Mouse (Mus musculus) small intestine, adult 2 months (tissue): ENCODE data around the gene Syne1.

Experiments
- CTCF ChIP-seq: fragments of 200-500 bp; IDR thresholded peaks from 2 replicates; pipeline ENCODE4 v1.5.1; 2012; ENCODE audit warnings: low read depth, mild to moderate bottlenecking, control low read depth, inconsistent platforms, low read length, moderate library complexity, mixed read lengths; ENCODE audit not compliant: insufficient replicate concordance, insufficient read length; ENCODE audit errors: extremely low read depth
- POLR2A ChIP-seq: fragments of 200-500 bp; IDR thresholded peaks from 2 replicates; pipeline ENCODE4 v1.6.1; 2012; ENCODE audit warnings: low read depth, mild to moderate bottlenecking, control low read depth, inconsistent platforms, low read length, moderate library complexity

- TF ChIP-seq CTCF (no peak), POLR2A (no peak)
Measured at GRCm38 (mm10) chr10:5017148-5017547, 534.1 kb downstream of the Syne1 start.
